Mouse (Mus musculus) cortical plate, adult 2 months (tissue): ENCODE results near the gene Gm17349. TPM values are rescaled to one million over a fixed set of nuclear protein-coding genes. Genes with fewer than 3 reads are reported as not detected.
A peak's percentile ranks its signal among the peaks of the same experiment; 100 is the strongest.

ENCODE experiments used
- H3K27ac ChIP-seq: fragments of 200-500 bp; 2 replicates; pipeline ENCODE4 v1.5.1; 2012; ENCODE audit warnings: low read length, control low read depth, inconsistent platforms; ENCODE audit not compliant: insufficient read depth
- H3K4me1 ChIP-seq: fragments of 200-500 bp; 2 replicates; pipeline ENCODE4 v1.6.1; 2011; ENCODE audit warnings: low read length; ENCODE audit not compliant: control insufficient read depth, insufficient read depth
- H3K4me3 ChIP-seq: fragments of 200-500 bp; 2 replicates; pipeline ENCODE4 v1.5.1; 2011; ENCODE audit warnings: mild to moderate bottlenecking, low read length, control low read depth; ENCODE audit not compliant: insufficient read depth
- CTCF ChIP-seq: fragments of 200-500 bp; IDR thresholded peaks from 2 replicates; pipeline ENCODE4 v1.5.1; 2011; ENCODE audit warnings: mild to moderate bottlenecking, control low read depth, low read length; ENCODE audit not compliant: insufficient read depth; ENCODE audit errors: extremely low read depth
- POLR2A ChIP-seq: fragments of 200-500 bp; IDR thresholded peaks from 2 replicates; pipeline ENCODE4 v1.6.1; 2011; ENCODE audit warnings: mild to moderate bottlenecking, low read length, control low read depth; ENCODE audit not compliant: insufficient read depth; ENCODE audit errors: extremely low read depth
- polyA plus RNA-seq: library from polyadenylated mRNA; depleted of rRNA; stranded (reverse); fragments of >200 nt; gene quantifications from 2 replicates; pipeline ENCODE4 v1.2.3, GENCODE M21; 2012

Gene Gm17349
- polyA plus RNA-seq, 1 experiment: 1.8 TPM

DNA sequence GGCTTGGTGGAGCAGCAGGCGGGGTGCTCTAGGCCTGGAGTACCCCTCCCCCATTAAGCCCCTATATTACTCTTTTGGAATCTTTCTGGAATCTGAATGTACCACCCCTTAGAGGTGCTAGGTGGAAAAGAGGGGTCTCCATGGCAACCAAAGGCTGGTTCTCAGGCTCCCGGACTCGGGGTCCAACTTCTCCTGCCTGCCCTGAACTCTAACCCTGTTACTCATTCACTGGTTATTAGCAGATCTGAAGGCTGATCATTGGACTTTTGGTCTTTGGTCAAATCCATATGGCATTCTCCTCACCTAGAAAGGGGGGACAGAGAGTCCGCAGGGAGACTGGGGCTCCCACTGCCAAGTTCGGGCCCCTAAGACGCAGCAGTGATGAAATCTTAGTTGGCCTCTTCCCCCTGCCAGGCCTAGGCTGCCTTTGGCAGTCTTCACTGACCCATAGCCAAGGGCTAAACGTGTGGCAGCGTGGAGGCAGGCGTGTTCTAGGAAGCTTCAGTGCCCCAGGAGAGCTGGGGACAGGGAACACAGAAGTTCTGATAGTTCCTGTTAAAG is 13.3 kb upstream of the Gm17349 start:
- Histone ChIP-seq H3K4me1 (peaks cover 16% of the 10 kb centered on the region), H3K4me3 (peak overlapping the region; percentile 44; the same call in 1 of the 2 replicates), H3K27ac (peak overlapping the region; percentile 76)
- TF ChIP-seq CTCF (no peak), POLR2A (no peak)

DNA sequence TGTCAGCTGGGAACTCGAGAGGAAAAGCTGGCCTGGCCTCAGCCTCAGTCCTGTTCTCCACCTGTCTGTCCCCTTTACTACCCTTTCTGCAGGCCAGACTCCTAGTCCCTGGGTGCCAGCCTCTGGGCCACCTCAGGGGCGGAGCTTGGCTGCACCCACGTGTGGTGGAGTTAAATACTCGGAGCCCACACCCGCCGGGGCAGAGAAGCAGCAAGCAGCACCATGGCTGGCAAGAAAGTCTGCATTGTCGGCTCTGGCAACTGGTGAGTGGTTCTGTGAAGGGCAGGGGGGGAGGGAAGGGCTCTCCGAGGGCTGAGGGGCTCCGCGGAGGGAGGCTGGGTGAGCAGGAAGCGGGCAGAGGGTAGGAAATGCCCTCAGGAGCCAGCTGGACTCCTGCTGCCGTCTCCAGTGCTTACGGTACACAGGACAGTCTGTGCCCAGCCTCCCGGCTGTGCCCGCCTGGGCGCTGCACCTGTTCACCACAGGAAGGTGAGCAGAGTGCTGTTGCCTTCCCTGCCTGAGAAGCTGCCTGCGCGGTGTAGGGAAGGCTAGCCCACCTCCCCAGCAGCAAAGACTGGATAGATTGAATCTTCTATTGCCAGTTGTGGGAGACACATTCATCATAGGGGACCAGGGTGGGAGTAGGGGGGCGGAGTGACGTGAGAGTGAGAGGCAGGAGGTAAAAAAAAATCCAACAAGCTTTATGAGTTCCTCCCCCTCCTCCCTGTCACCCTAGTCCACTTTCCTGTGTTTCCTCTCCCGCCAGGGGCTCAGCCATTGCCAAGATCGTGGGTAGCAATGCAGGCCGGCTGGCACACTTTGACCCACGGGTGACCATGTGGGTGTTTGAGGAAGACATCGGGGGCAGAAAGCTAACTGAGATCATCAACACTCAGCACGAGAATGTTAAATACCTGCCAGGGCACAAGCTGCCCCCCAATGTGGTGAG is 12.4 kb upstream of the Gm17349 start, which contains the start of gene Gpd1:
Gene Gpd1 (plus strand): TSS at position 130 of the 949 bp plus-strand sequence.
- no peak for TF ChIP-seq CTCF
- peak; percentile 86 for TF ChIP-seq POLR2A
- Histone ChIP-seq H3K4me1 (peaks cover 13% of the 10 kb centered on the region), H3K4me3 (peak within 1 kb of the TSS; percentile 44), H3K27ac (peak within 1 kb of the TSS; percentile 87)

DNA sequence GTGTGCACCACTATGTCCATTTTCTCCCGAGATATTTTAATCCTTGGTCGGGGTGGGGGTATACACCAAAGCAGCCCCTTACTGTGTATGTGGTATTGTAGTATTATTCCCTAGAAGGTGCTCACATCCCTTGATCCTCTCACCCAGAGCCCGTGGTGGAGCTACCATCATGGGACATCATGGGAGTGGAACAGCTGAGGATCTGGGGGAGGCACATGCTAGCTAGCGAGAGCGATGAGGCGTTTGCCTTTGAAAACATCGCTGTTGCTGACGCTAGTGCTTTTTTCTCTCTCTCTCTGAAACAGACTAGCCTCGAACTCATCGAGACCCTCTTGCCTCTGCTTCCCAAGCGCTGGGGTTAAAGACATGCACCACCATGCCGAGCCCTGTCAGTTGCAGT is 11.5 kb upstream of the Gm17349 start:
- Histone ChIP-seq H3K4me3 (peak overlapping the region; percentile 44; the same call in 1 of the 2 replicates), H3K27ac (peak overlapping the region; percentile 87), H3K4me1 (peaks cover 13% of the 10 kb centered on the region)
- TF ChIP-seq POLR2A: peak; percentile 60; the same call in 1 of the 2 replicates
- TF ChIP-seq CTCF: no peak

DNA sequence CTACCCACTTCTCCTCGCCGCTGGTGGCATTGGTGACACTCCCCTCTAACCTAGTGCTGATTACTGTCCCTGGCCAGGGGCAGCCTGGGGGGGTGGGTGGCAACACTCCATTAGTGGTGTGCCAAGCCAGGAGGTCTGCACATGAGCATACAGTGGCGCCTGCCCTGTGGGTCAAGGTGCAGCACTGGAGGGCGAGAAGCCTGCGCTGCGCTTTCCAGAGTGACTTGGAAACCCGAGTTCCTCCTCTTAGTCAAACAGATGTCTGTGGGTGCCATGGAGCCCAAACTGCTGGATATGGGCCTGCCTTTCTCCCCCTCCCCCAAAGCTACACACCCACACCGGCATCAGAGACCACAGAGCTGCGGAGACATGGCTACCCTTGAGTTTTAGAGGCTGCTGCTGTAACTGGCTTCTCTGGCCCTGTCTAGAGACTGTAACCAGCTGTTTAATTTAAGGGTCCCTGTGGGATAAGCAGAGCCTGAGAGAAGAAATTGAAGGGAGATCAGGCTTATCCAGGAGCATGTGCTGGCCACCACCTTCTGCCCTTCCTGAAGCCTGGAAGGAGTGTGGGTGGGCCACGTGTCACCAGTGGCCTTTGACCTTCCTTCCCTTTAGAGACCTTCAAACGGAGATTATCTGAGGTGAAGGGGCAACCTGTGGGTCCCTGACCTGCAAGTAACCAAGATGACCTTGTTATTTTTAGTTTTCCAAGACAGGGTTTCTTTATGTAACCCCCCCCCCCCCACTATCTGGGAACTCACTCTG is 10.9 kb upstream of the Gm17349 start:
- Histone ChIP-seq H3K4me1 (peaks cover 13% of the 10 kb centered on the region), H3K27ac (peak overlapping the region; percentile 87), H3K4me3 (no peak overlapping the region)
- TF ChIP-seq CTCF: no peak
- TF ChIP-seq POLR2A: no peak

DNA sequence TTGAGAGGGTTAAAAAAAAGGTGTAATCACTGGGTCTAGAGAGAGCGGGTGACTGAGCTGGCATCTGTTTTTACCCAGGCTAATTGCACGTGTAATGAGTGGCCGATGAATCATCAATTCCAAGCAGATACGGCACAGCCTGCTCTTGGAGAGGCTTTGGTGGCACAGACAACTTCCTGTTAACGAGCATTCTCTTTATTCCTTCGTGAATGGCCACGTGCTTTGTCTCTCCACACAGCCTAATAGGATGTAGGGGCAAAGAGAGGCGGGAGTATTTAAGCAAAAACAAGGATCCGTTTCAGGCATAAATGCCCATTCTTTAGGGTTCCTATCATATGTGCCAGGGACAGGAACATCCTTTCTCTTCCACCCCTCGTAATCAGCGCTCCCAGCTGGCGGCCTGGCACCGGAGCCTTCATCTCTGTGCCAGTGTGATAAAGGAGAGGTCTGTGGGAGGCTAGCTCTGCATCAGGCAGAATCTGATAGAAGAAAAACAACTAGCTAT is 10.1 kb upstream of the Gm17349 start:
- Histone ChIP-seq H3K27ac (peak overlapping the region; percentile 87), H3K4me3 (no peak overlapping the region), H3K4me1 (peaks cover 13% of the 10 kb centered on the region)
- TF ChIP-seq POLR2A (0 out of 2 replicates have a peak, but pooled peaks have one; percentile 11), CTCF (no peak)

DNA sequence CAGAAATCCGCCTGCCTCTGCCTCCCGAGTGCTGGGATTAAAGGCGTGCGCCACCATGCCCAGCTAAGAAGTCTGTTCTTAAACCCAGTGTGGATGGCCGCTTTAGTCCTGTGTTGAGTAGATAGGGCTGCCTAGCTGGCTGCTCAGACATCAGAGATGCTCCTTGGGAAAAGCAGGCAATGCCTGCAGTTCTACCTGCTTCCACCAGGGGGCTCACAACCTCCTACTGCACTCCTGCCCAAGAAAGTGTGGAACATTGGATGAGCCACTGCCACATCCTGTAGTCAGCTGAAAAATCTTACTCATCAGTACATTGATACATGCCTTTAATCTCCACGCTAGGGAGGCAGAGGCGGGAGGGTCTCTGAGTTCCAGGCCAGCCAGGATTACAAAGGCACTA is 9.6 kb upstream of the Gm17349 start:
- TF ChIP-seq POLR2A (no peak), CTCF (peak; percentile 95)
- Histone ChIP-seq H3K27ac (peak overlapping the region; percentile 87), H3K4me1 (peaks cover 13% of the 10 kb centered on the region), H3K4me3 (no peak overlapping the region)

DNA sequence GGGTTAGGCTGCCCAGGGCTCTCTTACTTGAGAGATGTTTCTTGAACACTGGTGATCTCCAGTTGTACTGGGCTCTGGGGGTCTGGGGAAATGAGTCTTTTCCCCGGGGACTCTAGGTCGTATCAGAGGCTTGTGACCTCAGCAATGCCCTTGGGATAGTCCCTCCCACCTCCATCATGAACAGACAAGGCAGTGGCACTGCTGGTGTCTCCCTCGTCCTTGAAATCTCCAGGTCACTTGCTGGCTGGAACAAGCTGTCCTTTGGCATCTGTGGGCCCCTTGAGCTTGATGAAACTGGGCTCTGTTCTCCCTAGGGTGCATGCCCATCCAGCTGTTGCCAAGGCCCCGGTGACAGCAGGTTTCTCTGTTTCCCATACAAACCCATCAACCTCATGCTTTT is 8.9 kb upstream of the Gm17349 start:
- no peak for TF ChIP-seq CTCF
- no peak for TF ChIP-seq POLR2A
- H3K4me1 ChIP-seq: peaks cover 13% of the 10 kb centered on the region
- H3K4me3 ChIP-seq: no peak overlapping the region
- 0 out of 2 replicates have a peak overlapping the region, but pooled peaks have one; percentile 15 for H3K27ac ChIP-seq

DNA sequence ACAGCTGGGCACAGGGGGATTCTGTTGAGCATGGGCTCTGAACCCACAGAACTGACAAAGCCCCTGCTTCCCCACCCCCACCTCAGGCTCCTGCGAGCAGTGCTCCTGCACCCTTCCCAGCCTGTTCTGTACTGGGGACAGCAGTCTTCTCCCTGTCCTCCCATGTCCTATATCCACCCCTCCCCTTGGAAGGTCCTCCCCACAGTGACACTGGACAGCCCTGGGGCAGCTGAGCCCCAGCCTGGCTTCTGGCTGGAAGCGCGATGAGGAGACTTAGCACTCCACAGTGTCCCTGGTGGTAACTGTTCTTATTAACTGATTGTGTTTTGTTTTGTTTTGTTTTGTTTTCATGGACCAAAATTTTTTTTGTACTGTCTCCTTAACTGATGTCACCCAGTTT is 8.3 kb upstream of the Gm17349 start:
- H3K4me1 ChIP-seq: peaks cover 12% of the 10 kb centered on the region
- peak overlapping the region; percentile 24; the same call in 1 of the 2 replicates for H3K27ac ChIP-seq
- TF ChIP-seq CTCF (no peak), POLR2A (no peak)
- no peak overlapping the region for H3K4me3 ChIP-seq

DNA sequence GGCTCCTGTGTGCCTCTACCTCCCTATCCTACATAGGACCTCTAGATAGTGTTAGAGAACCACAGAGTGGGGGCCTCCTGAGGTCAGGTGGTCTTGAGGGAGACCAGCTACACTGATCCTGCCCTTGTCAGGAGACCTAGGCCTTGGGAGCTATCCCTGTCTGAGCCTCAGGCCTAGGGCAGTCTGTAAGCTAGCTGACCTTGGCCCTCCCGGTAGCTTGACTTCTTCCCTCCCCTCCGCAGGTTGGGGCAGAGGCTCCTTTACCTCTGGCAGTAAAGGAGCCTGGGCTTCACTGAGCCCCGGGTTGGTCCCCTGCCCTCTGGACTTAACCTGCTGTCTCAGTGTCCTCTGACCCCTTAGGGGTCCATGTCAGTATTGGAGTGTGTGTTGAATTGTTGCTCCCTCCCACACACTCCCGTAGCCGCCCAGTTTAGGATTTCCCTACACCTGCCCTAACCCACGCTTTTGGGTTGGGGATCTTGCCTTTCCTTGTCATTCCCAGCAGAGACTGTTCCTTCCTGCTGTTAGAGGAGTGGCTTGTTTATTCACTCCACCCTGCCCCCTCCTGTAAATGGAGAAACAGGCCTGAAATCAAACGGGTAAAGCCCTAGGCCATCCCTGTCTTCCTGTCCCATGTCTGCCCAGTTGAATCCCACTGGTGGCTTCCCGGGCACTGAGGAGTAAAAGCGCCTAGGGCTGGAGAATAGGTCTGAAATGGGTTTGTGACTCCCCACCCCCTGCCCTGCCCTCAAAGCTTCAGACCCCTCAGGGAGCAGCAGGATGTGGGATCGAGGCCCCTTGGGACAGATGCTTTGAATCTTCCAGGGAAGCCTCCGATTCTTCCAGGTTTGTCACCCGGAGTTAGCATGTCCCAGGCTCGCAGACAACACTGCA is 7.6 kb upstream of the Gm17349 start:
- no peak overlapping the region for H3K4me3 ChIP-seq
- peak overlapping the region; percentile 24; the same call in 1 of the 2 replicates for H3K27ac ChIP-seq
- H3K4me1 ChIP-seq: peaks cover 11% of the 10 kb centered on the region
- TF ChIP-seq POLR2A: no peak
- TF ChIP-seq CTCF: no peak
